Mouse (Mus musculus) cortical plate, adult 2 months (tissue): ENCODE measurements around the gene Camkmt.

Experiments used
- CTCF ChIP-seq: fragments of 200-500 bp; IDR thresholded peaks from 2 replicates; pipeline ENCODE4 v1.5.1; 2011; ENCODE audit warnings: mild to moderate bottlenecking, control low read depth, low read length; ENCODE audit not compliant: insufficient read depth; ENCODE audit errors: extremely low read depth
- POLR2A ChIP-seq: fragments of 200-500 bp; IDR thresholded peaks from 2 replicates; pipeline ENCODE4 v1.6.1; 2011; ENCODE audit warnings: mild to moderate bottlenecking, low read length, control low read depth; ENCODE audit not compliant: insufficient read depth; ENCODE audit errors: extremely low read depth

GRCm38 (mm10) chr17:85458589-85458988 lies 368.2 kb downstream of the Camkmt start:
- TF ChIP-seq POLR2A: no peak
- TF ChIP-seq CTCF: no peak
